Mouse (Mus musculus): ENCODE results near the gene Hist1h4k.

DNA sequence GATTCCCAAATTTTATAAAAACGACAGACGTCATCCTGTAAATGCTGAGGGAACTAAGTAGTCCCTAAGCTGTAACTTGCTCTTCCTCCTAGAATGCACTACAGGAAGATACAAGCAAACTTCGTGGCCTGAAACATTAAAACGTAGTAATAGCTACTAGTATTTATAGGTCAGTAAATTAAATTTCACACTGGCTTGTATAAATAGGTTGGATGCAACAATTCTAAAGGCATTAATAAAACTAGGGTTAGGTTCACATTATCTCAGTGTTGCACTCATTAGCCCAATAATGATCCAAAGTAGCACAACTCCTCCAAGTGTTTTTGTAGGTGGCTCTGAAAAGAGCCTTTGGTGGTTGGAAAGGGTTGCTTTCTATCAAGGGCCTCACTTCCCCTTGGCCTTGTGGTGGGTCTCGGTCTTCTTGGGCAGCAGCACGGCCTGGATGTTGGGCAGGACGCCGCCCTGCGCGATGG lies 2.8 kb upstream of the Hist1h4k start:
- no peak for TF ChIP-seq CTCF (IDR thresholded peaks at IDR 0.05; ENCODE audit: borderline replicate concordance, extremely low read depth, insufficient read depth, insufficient read length)
- no peak for TF ChIP-seq POLR2A (IDR thresholded peaks at IDR 0.05; ENCODE audit: borderline replicate concordance, extremely low read depth, insufficient read depth, insufficient read length, poor library complexity, severe bottlenecking)
